Mouse (Mus musculus): ENCODE data around the gene Pth1r.

DNA sequence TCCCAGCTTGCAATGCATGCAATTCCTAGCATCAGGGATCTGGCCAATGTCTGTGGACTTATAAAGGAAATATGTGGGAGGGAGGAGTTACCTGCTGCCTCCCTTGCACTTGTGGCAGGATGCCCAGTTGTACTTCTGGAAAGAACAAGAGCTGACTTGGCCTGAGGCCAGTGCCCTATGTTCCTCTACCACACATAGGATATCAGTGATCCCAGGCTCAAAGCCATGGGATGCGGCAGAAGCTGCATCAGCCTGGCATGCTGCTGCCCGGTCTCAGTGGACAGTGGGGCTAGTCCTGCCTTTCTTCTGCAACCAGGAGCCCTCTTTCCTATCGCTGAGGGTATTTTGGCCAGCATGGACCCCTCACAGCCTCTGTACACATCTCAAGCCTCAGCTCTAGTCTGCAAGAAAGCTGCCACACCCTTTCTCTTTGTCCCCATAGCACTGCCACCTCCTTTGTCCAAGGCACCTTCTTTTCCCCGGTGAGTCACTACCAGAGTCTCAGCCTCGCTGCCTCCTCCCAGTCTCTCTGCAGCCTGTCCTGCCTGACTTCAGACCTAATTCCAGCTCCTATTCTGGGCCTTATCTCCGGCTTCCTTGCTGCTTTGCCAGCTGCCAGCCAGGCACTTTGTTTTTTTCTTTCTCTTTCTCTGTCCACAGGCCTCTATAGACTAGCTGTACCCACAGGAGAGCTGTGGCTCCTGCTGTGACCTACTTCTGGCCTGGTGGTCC lies 62.7 kb downstream of the Pth1r start:
- TF ChIP-seq CTCF (IDR thresholded peaks at IDR 0.05; ENCODE audit: insufficient read depth, low read depth, low read length), result no peak
- no peak for TF ChIP-seq POLR2A (IDR thresholded peaks at IDR 0.05; ENCODE audit: insufficient read depth, low read depth, low read length)
